ENCODE assay signal across 19 mouse cellular contexts in the genomic region with DNA sequence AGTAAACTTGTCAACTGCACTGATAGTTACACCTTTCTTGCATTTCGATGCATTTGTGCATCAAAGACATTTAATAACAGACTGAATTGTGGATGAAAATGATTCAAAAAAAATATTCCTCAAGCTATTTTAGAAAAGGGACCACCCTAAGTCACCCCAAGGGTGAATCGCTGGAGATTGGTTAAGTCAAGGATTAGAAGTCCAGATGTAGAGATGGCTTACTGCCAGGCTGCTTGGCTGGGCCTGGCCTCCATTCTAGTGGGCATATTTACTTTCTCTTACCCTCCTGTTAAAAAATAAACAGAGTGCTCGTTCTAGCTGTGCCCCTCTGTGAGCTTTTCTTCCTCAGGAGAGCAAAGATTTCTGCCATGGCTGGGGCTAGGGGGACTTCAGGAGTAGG. TPM values are rescaled to one million over a fixed set of nuclear protein-coding genes. Genes with fewer than 3 reads are reported as not detected.
DNase-seq lines count a peak whose midpoint lies in the region; ATAC-seq and TF ChIP-seq lines count a peak whose summit lies in the region.
"Had no signal": no experiment of that assay in that cellular context is flagged by ENCODE, and none has a peak within 500 bp of the region (broad histone marks: within the 10 kb centered on the region; RNA-seq: fewer than 3 reads in every experiment).

No protein-coding gene starts in this region.

- WGBS in embryonic facial prominence, embryonic 13.5 days, result 30% methylated on average over 3 of the region's 3 CpGs
- 75% methylated on average over 3 of the region's 3 CpGs for WGBS in embryonic facial prominence, embryonic 10.5 days
- WGBS in stomach, embryonic 14.5 days, result 32% methylated on average over 3 of the region's 3 CpGs
- 23% methylated on average over 3 of the region's 3 CpGs for WGBS in stomach, postnatal 0 days
- WGBS in stomach, embryonic 16.5 days, result 41% methylated on average over 3 of the region's 3 CpGs

- no peak overlapping the region for H3K9ac ChIP-seq in embryonic facial prominence, embryonic 13.5 days
- no peak overlapping the region for H3K9ac ChIP-seq in stomach, embryonic 14.5 days (replicated peaks; ENCODE audit: low read depth, low read length)
- no peak overlapping the region for H3K9ac ChIP-seq in stomach, postnatal 0 days (ENCODE audit: low read length)
- no peak overlapping the region for H3K9ac ChIP-seq in stomach, embryonic 16.5 days (ENCODE audit: low read length)
- H3K9ac ChIP-seq: hindbrain, embryonic 15.5 days; liver, embryonic 15.5 days; midbrain, embryonic 12.5 days had no signal

- H3K27me3 ChIP-seq in embryonic facial prominence, embryonic 13.5 days, result no peaks in the 10 kb centered on the region
- H3K27me3 ChIP-seq in embryonic facial prominence, embryonic 10.5 days (replicated peaks; ENCODE audit: low read depth, poor library complexity, severe bottlenecking), result no peaks in the 10 kb centered on the region
- no peaks in the 10 kb centered on the region for H3K27me3 ChIP-seq in stomach, embryonic 14.5 days (ENCODE audit: control insufficient read depth, insufficient read depth, low read length)
- no peaks in the 10 kb centered on the region for H3K27me3 ChIP-seq in stomach, postnatal 0 days (ENCODE audit: control insufficient read depth, insufficient read depth, low read length)
- H3K27me3 ChIP-seq in stomach, embryonic 16.5 days (ENCODE audit: control insufficient read depth, insufficient read depth, low read length), result no peaks in the 10 kb centered on the region
- H3K27me3 ChIP-seq: hindbrain, embryonic 15.5 days; liver, embryonic 15.5 days; midbrain, embryonic 12.5 days had no signal

- ATAC-seq in embryonic facial prominence, embryonic 13.5 days (ENCODE audit: insufficient number of reproducible peaks, insufficient read depth, low FRiP score, low TSS enrichment, low read depth), result no peak
- ATAC-seq in stomach, embryonic 14.5 days (ENCODE audit: insufficient number of reproducible peaks, insufficient read depth, low FRiP score, low read depth), result no peak
- ATAC-seq in stomach, postnatal 0 days (ENCODE audit: low FRiP score, low TSS enrichment), result no peak
- ATAC-seq in stomach, embryonic 16.5 days (ENCODE audit: insufficient read depth, low FRiP score), result no peak

- intact Hi-C loops in gastrocnemius, postnatal 36 days (cut with DNase I), result no loop called here

- H3K4me2 ChIP-seq in embryonic facial prominence, embryonic 13.5 days, result no peak overlapping the region
- H3K4me2 ChIP-seq in stomach, embryonic 14.5 days (replicated peaks; ENCODE audit: low read depth, low read length), result no peak overlapping the region
- no peak overlapping the region for H3K4me2 ChIP-seq in stomach, postnatal 0 days (replicated peaks; ENCODE audit: low read depth)
- no peak overlapping the region; the same call in 1 of the 2 replicates for H3K4me2 ChIP-seq in stomach, embryonic 16.5 days (ENCODE audit: low read depth, low read length)
- H3K4me2 ChIP-seq: hindbrain, embryonic 15.5 days; liver, embryonic 15.5 days; midbrain, embryonic 12.5 days had no signal

- H3K27ac ChIP-seq in embryonic facial prominence, embryonic 13.5 days, result peak overlapping the region; percentile 41; the same call in 1 of the 2 replicates
- H3K27ac ChIP-seq in embryonic facial prominence, embryonic 10.5 days (replicated peaks), result no peak overlapping the region
- peak overlapping the region; percentile 55 for H3K27ac ChIP-seq in stomach, embryonic 14.5 days (ENCODE audit: low read length)
- no peak overlapping the region for H3K27ac ChIP-seq in stomach, postnatal 0 days (replicated peaks)
- peak overlapping the region; percentile 72 for H3K27ac ChIP-seq in stomach, embryonic 16.5 days (ENCODE audit: low read length)
- H3K27ac ChIP-seq: gastrocnemius, adult 2 months; hindbrain, embryonic 15.5 days; left cerebral cortex, adult 2 months; liver, embryonic 15.5 days; midbrain, embryonic 12.5 days had no signal

- no peak overlapping the region for H3K4me3 ChIP-seq in embryonic facial prominence, embryonic 13.5 days
- H3K4me3 ChIP-seq in embryonic facial prominence, embryonic 10.5 days, result no peak overlapping the region
- H3K4me3 ChIP-seq in stomach, embryonic 14.5 days (ENCODE audit: low read depth, low read length), result no peak overlapping the region
- H3K4me3 ChIP-seq in stomach, postnatal 0 days (ENCODE audit: low read depth, low read length), result no peak overlapping the region
- H3K4me3 ChIP-seq in stomach, embryonic 16.5 days (replicated peaks; ENCODE audit: low read length), result no peak overlapping the region
- H3K4me3 ChIP-seq: gastrocnemius, adult 2 months; hindbrain, embryonic 15.5 days; left cerebral cortex, adult 2 months; liver, embryonic 15.5 days; midbrain, embryonic 12.5 days had no signal

- no peaks in the 10 kb centered on the region for H3K9me3 ChIP-seq in embryonic facial prominence, embryonic 13.5 days
- no peaks in the 10 kb centered on the region for H3K9me3 ChIP-seq in embryonic facial prominence, embryonic 10.5 days
- no peaks in the 10 kb centered on the region for H3K9me3 ChIP-seq in stomach, embryonic 14.5 days (ENCODE audit: control insufficient read depth, low read depth, low read length)
- H3K9me3 ChIP-seq in stomach, postnatal 0 days (ENCODE audit: control insufficient read depth, low read length), result no peaks in the 10 kb centered on the region
- H3K9me3 ChIP-seq in stomach, embryonic 16.5 days (replicated peaks; ENCODE audit: control insufficient read depth, low read length), result no peaks in the 10 kb centered on the region
- H3K9me3 ChIP-seq: hindbrain, embryonic 15.5 days; liver, embryonic 15.5 days; midbrain, embryonic 12.5 days had no signal

- no peak for TF ChIP-seq EP300 in stomach, postnatal 0 days (optimal IDR thresholded peaks at IDR 0.05)

- peaks cover 23% of the 10 kb centered on the region for H3K4me1 ChIP-seq in embryonic facial prominence, embryonic 13.5 days
- 0 out of 2 replicates have a peak, but pooled peaks cover 6% of the 10 kb centered on the region for H3K4me1 ChIP-seq in embryonic facial prominence, embryonic 10.5 days
- peaks cover 25% of the 10 kb centered on the region for H3K4me1 ChIP-seq in stomach, embryonic 14.5 days (ENCODE audit: control insufficient read depth, insufficient read depth, low read length)
- H3K4me1 ChIP-seq in stomach, postnatal 0 days (replicated peaks; ENCODE audit: control insufficient read depth, insufficient read depth), result 0 out of 2 replicates have a peak, but pooled peaks cover 8% of the 10 kb centered on the region
- H3K4me1 ChIP-seq in stomach, embryonic 16.5 days (ENCODE audit: control insufficient read depth, insufficient read depth, low read length), result peaks cover 28% of the 10 kb centered on the region
- H3K4me1 ChIP-seq: hindbrain, embryonic 15.5 days; liver, embryonic 15.5 days had no signal

- no peak for TF ChIP-seq CTCF in stomach, postnatal 0 days (IDR thresholded peaks at IDR 0.05; ENCODE audit: low read depth)

- peaks cover 3% of the 10 kb centered on the region; the same call in 1 of the 2 replicates for H3K36me3 ChIP-seq in embryonic facial prominence, embryonic 13.5 days
- H3K36me3 ChIP-seq in embryonic facial prominence, embryonic 10.5 days (replicated peaks), result no peaks in the 10 kb centered on the region
- 0 out of 2 replicates have a peak, but pooled peaks cover 3% of the 10 kb centered on the region for H3K36me3 ChIP-seq in stomach, embryonic 14.5 days (ENCODE audit: control insufficient read depth, insufficient read depth, low read length)
- no peaks in the 10 kb centered on the region for H3K36me3 ChIP-seq in stomach, postnatal 0 days (ENCODE audit: control insufficient read depth, insufficient read depth, low read length)
- peaks cover 4% of the 10 kb centered on the region; the same call in 1 of the 2 replicates for H3K36me3 ChIP-seq in stomach, embryonic 16.5 days (ENCODE audit: control insufficient read depth, insufficient read depth, low read length)
- H3K36me3 ChIP-seq: hindbrain, embryonic 15.5 days; liver, embryonic 15.5 days; midbrain, embryonic 12.5 days had no signal

- DNase-seq in embryonic facial prominence, embryonic 10.5 days (ENCODE audit: low spot score), result no peak
- DNase-seq in kidney, postnatal 14 days, result peak; percentile 39
- DNase-seq in kidney, adult 18-20 months, result no peak
- no peak for DNase-seq in stomach, postnatal 0 days (ENCODE audit: low spot score)
- no peak for DNase-seq in gastrocnemius, postnatal 36 days
- DNase-seq: adrenal gland, postnatal 14 days; cerebellum, adult 2 months; gastrocnemius, adult 2 months; kidney, adult 2 months; liver; thymus, postnatal 25 days had no signal

RNA-seq across cellular contexts. Expression of gene Lgi2, which starts 26.1 kb away (rescaled TPM):
- 6.3 and 6.6 TPM in 2 replicates for polyA plus RNA-seq in embryonic facial prominence, embryonic 13.5 days (2015; fragmentation: Nextera tagmentation; extraction: Ambion mirVana)
- polyA plus RNA-seq in embryonic facial prominence, embryonic 10.5 days (2016; fragmentation: Nextera tagmentation; extraction: Ambion mirVana), result 1.7 and 2.0 TPM in 2 replicates
- polyA plus RNA-seq in stomach, embryonic 14.5 days (2014; fragmentation: Nextera tagmentation; extraction: Ambion mirVana), result 17.2 and 17.5 TPM in 2 replicates
- polyA plus RNA-seq in stomach, postnatal 0 days (2015; fragmentation: Nextera tagmentation; extraction: Ambion mirVana), result 4.8 and 5.5 TPM in 2 replicates
- polyA plus RNA-seq in stomach, embryonic 16.5 days (2015; fragmentation: Nextera tagmentation; extraction: Ambion mirVana), result 7.2 and 8.0 TPM in 2 replicates
- 1 to 10 TPM; 1.3 to 1.9 TPM for total RNA-seq in gastrocnemius, postnatal 36 days (2021)
- total RNA-seq: hematopoietic stem cell, adult 5-6 weeks had no signal

Comparison
In these comparisons a context has a peak if more than half of its experiments do, and no peak if none do; other contexts are left out.
1. H3K27ac ChIP-seq: peak in embryonic facial prominence, embryonic 13.5 days (single experiment), stomach, embryonic 14.5 days (single experiment) and stomach, embryonic 16.5 days (single experiment); none in embryonic facial prominence, embryonic 10.5 days (single experiment) and stomach, postnatal 0 days (single experiment).